Mouse (Mus musculus) MEL (cell line): ENCODE measurements at regions not wholly inside any gene's neighbourhood (a gene's known extent, or its start where the extent isn't known, plus 50 kb on each side); places are given as distances from the start of the nearest gene placed in this dataset.

Experiments used
- DNase-seq: peaks from one replicate; pipeline ENCODE4 v3.0.0; 2011; ENCODE audit warnings: low read depth, low spot score
- H3K27ac ChIP-seq: 2 replicates; pipeline ENCODE4 v1.5.1; 2012; ENCODE audit warnings: low read depth, mild to moderate bottlenecking, control low read depth, low read length, moderate library complexity; ENCODE audit not compliant: control insufficient read depth
- H3K27me3 ChIP-seq, 2 experiments: fragments of 150-350 bp in 1 of 2; sonication (generic) in 1 of 2; 2 replicates each; pipeline ENCODE4 v1.6.1; 2012; ENCODE audit warnings: low read length in 2 of 2, mild to moderate bottlenecking in 2 of 2, improper control_type of control experiment in 1 of 2, moderate library complexity in 1 of 2; ENCODE audit not compliant: insufficient read depth in 2 of 2, control insufficient read depth in 1 of 2
- H3K36me3 ChIP-seq, 2 experiments: 2 replicates each; pipeline ENCODE4 v1.6.1; 2012 to 2014; ENCODE audit warnings: low read length in 2 of 2, improper control_type of control experiment in 1 of 2, inconsistent platforms in 1 of 2, mild to moderate bottlenecking in 1 of 2; ENCODE audit not compliant: insufficient read depth in 2 of 2, control insufficient read depth in 1 of 2
- H3K4me1 ChIP-seq, 2 experiments: fragments of 150-350 bp in 1 of 2; sonication (generic) in 1 of 2; 2 replicates each; pipeline ENCODE4 v1.6.1; 2012; ENCODE audit warnings: low read length in 2 of 2, improper control_type of control experiment in 1 of 2, mild to moderate bottlenecking in 1 of 2; ENCODE audit not compliant: insufficient read depth in 2 of 2, control insufficient read depth in 1 of 2
- H3K4me3 ChIP-seq, 2 experiments: fragments of 150-350 bp in 1 of 2; sonication (generic) in 1 of 2; 2 replicates each; pipeline ENCODE4 v1.5.1; 2012; ENCODE audit warnings: low read depth in 2 of 2, low read length in 2 of 2, mild to moderate bottlenecking in 2 of 2, moderate library complexity in 2 of 2, control low read depth in 1 of 2, improper control_type of control experiment in 1 of 2; ENCODE audit not compliant: control insufficient read depth in 1 of 2, insufficient read depth in 1 of 2
- H3K79me2 ChIP-seq: 2 replicates; pipeline ENCODE4 v1.6.1; 2012; ENCODE audit warnings: mild to moderate bottlenecking, low read length, moderate library complexity; ENCODE audit not compliant: control insufficient read depth, poor library complexity, insufficient read depth
- H3K9ac ChIP-seq: 2 replicates; pipeline ENCODE4 v1.6.1; 2012; ENCODE audit warnings: low read depth, mild to moderate bottlenecking, control low read depth, low read length, moderate library complexity; ENCODE audit not compliant: control insufficient read depth, poor library complexity, severe bottlenecking
- H3K9me3 ChIP-seq: fragments of 150-350 bp; sonication (generic); replicated peaks from 2 replicates; pipeline ENCODE4 v1.6.1; 2012; ENCODE audit warnings: mild to moderate bottlenecking, low read length, improper control_type of control experiment, moderate library complexity; ENCODE audit not compliant: insufficient read depth
- CHD1 ChIP-seq: IDR thresholded peaks from 2 replicates; pipeline ENCODE4 v1.6.1; 2012; ENCODE audit warnings: low read depth, mild to moderate bottlenecking, inconsistent platforms, low read length, improper control_type of control experiment
- CHD2 ChIP-seq: IDR thresholded peaks from 2 replicates; pipeline ENCODE4 v1.6.1; 2011; ENCODE audit warnings: low read length, improper control_type of control experiment
- E2F4 ChIP-seq: IDR thresholded peaks from 2 replicates; pipeline ENCODE4 v1.6.1; 2011; ENCODE audit warnings: low read depth, low read length, improper control_type of control experiment, borderline replicate concordance
- ELF1 ChIP-seq: IDR thresholded peaks from 2 replicates; pipeline ENCODE4 v1.6.1; 2014; ENCODE audit warnings: low read depth, mild to moderate bottlenecking, inconsistent platforms, low read length, improper control_type of control experiment, moderate library complexity
- GATA1 ChIP-seq: IDR thresholded peaks from 2 replicates; pipeline ENCODE4 v1.6.1; 2011; ENCODE audit warnings: low read depth, low read length, improper control_type of control experiment
- HCFC1 ChIP-seq: IDR thresholded peaks from 2 replicates; pipeline ENCODE4 v1.6.1; 2012; ENCODE audit warnings: low read depth, mild to moderate bottlenecking, inconsistent platforms, low read length, improper control_type of control experiment, moderate library complexity
- JUND ChIP-seq: IDR thresholded peaks from 2 replicates; pipeline ENCODE4 v1.6.1; 2011; ENCODE audit warnings: low read depth, mild to moderate bottlenecking, improper control_type of control experiment, low read length
- KAT2A ChIP-seq: conservative IDR thresholded peaks from 2 replicates; pipeline ENCODE4 v1.6.1; 2012; ENCODE audit warnings: low read depth, low read length, improper control_type of control experiment, inconsistent platforms
- MAFK ChIP-seq: IDR thresholded peaks from 2 replicates; pipeline ENCODE4 v1.6.1; 2011; ENCODE audit warnings: low read depth, mild to moderate bottlenecking, low read length, improper control_type of control experiment, borderline replicate concordance
- MAX ChIP-seq: IDR thresholded peaks from 2 replicates; pipeline ENCODE4 v1.6.1; 2011; ENCODE audit warnings: low read length, improper control_type of control experiment
- MYB ChIP-seq: IDR thresholded peaks from 2 replicates; pipeline ENCODE4 v1.6.1; 2011; ENCODE audit warnings: mild to moderate bottlenecking, low read depth, low read length, improper control_type of control experiment
- MYC ChIP-seq: IDR thresholded peaks from 2 replicates; pipeline ENCODE4 v1.6.1; 2011; ENCODE audit warnings: low read depth, mild to moderate bottlenecking, low read length, improper control_type of control experiment, moderate library complexity
- POLR2A ChIP-seq, 2 experiments: IDR thresholded peaks; 2 replicates each; pipeline ENCODE4 v1.6.1; 2011 to 2012; ENCODE audit warnings: low read length in 2 of 2, mild to moderate bottlenecking in 2 of 2, control low read depth in 1 of 2, improper control_type of control experiment in 1 of 2, low read depth in 1 of 2, moderate library complexity in 1 of 2; ENCODE audit not compliant: control insufficient read depth in 1 of 2, insufficient read depth in 1 of 2, poor library complexity in 1 of 2
- POLR2AphosphoS5 ChIP-seq: IDR thresholded peaks from 2 replicates; pipeline ENCODE4 v1.6.1; 2012; ENCODE audit warnings: low read depth, borderline replicate concordance, mild to moderate bottlenecking, inconsistent platforms, low read length, moderate library complexity, mixed read lengths
- RAD21 ChIP-seq: IDR thresholded peaks from 2 replicates; pipeline ENCODE4 v1.6.1; 2011; ENCODE audit warnings: mild to moderate bottlenecking, low read depth, low read length, improper control_type of control experiment
- SIN3A ChIP-seq: IDR thresholded peaks from 2 replicates; pipeline ENCODE4 v1.6.1; 2012; ENCODE audit warnings: low read length, improper control_type of control experiment, inconsistent platforms
- TAL1 ChIP-seq: IDR thresholded peaks from 2 replicates; pipeline ENCODE4 v1.6.1; 2012; ENCODE audit warnings: mild to moderate bottlenecking, inconsistent platforms, low read length, moderate library complexity, mixed read lengths
- TBP ChIP-seq: IDR thresholded peaks from 2 replicates; pipeline ENCODE4 v1.8.0; 2011; ENCODE audit warnings: low read depth, low read length, improper control_type of control experiment
- TCF12 ChIP-seq: IDR thresholded peaks from 2 replicates; pipeline ENCODE4 v1.6.1; 2014; ENCODE audit warnings: low read depth, mild to moderate bottlenecking, inconsistent platforms, low read length, improper control_type of control experiment, moderate library complexity
- UBTF ChIP-seq: IDR thresholded peaks from 2 replicates; pipeline ENCODE4 v1.6.1; 2012; ENCODE audit warnings: low read depth, mild to moderate bottlenecking, inconsistent platforms, low read length, improper control_type of control experiment, moderate library complexity, borderline replicate concordance; ENCODE audit not compliant: insufficient read depth
- ZC3H11A ChIP-seq: IDR thresholded peaks from 2 replicates; pipeline ENCODE4 v1.6.1; 2012; ENCODE audit warnings: low read depth, mild to moderate bottlenecking, inconsistent platforms, low read length, improper control_type of control experiment
- ZKSCAN1 ChIP-seq: IDR thresholded peaks from 2 replicates; pipeline ENCODE4 v1.6.1; 2012; ENCODE audit warnings: low read depth, mild to moderate bottlenecking, inconsistent platforms, low read length, improper control_type of control experiment, moderate library complexity
- ZMIZ1 ChIP-seq: IDR thresholded peaks from 2 replicates; pipeline ENCODE4 v1.6.1; 2012; ENCODE audit warnings: low read depth, mild to moderate bottlenecking, inconsistent platforms, low read length, improper control_type of control experiment, moderate library complexity

DNA sequence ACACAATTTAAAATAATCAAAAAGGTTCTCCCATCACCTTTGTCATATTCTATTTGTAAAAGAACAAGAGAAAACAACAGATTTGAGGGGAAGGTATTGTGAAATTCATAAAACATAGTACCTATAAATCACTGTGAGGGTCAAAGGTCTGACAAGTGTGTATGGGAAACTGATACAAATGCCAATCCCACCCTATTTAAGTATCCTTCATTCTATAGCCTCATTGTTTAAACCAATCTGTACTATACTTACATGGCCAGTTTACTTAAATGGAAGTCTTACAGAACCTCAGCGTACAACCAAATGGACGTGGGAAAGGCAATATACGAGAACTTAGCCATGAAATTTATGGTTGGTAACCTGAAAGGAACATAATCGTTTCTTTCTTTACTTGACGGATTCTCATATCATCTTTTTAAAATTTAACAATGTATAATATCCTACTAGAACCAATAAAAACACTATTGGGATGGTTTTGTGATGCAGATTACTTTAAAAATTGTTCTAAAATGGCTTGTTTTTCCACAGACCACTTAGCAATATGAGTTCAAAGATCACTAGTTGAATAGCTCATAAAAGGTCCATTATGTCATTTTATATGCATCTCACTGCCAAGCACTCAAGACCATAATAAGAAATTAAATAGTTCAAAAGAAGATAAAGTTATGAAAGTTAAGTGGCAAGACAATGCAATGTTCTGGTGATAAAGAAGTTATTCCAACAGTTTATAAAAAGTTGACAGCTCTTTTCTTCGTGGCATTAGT, 159.7 kb upstream of the Pcdh17 start:
- Histone ChIP-seq H3K4me1 (no peaks in the 10 kb centered on the region), H3K27ac (no peak overlapping the region), H3K79me2 (no peaks in the 10 kb centered on the region), H3K9ac (no peak overlapping the region), H3K36me3 (no peaks in the 10 kb centered on the region), H3K9me3 (no peaks in the 10 kb centered on the region), H3K27me3 (no peaks in the 10 kb centered on the region), H3K4me3 (no peak overlapping the region)
- TF ChIP-seq MAX = no peak
- no peak for TF ChIP-seq ELF1
- TF ChIP-seq SIN3A = no peak
- TF ChIP-seq KAT2A = no peak
- no peak for TF ChIP-seq POLR2A (IDR thresholded peaks at IDR 0.05; ENCODE audit: control insufficient read depth in 1 of 2, insufficient read depth in 1 of 2, low read depth in 1 of 2, low read length in 2 of 2, poor library complexity in 1 of 2)
- no peak for TF ChIP-seq JUND
- TF ChIP-seq E2F4 = no peak
- no peak for TF ChIP-seq ZC3H11A
- no peak for TF ChIP-seq UBTF
- TF ChIP-seq TBP = no peak
- TF ChIP-seq CHD1 = no peak
- TF ChIP-seq HCFC1 = no peak
- no peak for TF ChIP-seq ZKSCAN1
- no peak for DNase-seq

DNA sequence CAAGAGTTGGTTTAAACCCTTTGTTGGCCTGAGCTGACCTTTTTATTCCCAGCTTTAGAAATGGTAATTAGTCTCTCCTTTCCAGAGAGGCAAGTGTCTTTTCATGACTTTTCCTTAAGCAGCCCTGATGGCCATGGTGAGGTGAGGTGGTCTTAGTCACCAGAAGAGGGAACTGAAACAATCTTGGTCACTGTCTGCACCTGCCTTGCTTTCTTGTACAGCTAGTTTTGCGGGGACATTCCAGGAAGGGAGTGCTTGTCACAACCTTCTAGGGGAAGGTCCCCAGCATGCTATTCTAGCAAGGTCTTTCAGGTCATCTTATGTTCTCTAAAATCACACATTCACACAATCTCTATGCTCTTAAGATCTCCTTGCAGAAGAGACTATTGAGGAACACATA, 122.6 kb upstream of the Pcdh17 start:
- DNase-seq = no peak
- Histone ChIP-seq H3K79me2 (no peaks in the 10 kb centered on the region), H3K4me3 (no peak overlapping the region), H3K4me1 (no peaks in the 10 kb centered on the region), H3K27me3 (no peaks in the 10 kb centered on the region), H3K9ac (no peak overlapping the region), H3K36me3 (no peaks in the 10 kb centered on the region), H3K9me3 (no peaks in the 10 kb centered on the region), H3K27ac (no peak overlapping the region)
- TF ChIP-seq SIN3A (no peak), MYB (no peak), GATA1 (no peak), TAL1 (no peak), RAD21 (no peak), MYC (no peak), CHD2 (no peak), ZMIZ1 (no peak), ZC3H11A (no peak), MAFK (no peak), POLR2AphosphoS5 (no peak), TCF12 (no peak), CHD1 (no peak)
